Mouse (Mus musculus): ENCODE data around the gene Thpo. TPM values are rescaled to one million over a fixed set of nuclear protein-coding genes. Genes with fewer than 3 reads are reported as not detected.

The Thpo gene
- total and polyA plus RNA-seq, 3 experiments = 0.08 to 1.0 (median 0.19) TPM

DNA sequence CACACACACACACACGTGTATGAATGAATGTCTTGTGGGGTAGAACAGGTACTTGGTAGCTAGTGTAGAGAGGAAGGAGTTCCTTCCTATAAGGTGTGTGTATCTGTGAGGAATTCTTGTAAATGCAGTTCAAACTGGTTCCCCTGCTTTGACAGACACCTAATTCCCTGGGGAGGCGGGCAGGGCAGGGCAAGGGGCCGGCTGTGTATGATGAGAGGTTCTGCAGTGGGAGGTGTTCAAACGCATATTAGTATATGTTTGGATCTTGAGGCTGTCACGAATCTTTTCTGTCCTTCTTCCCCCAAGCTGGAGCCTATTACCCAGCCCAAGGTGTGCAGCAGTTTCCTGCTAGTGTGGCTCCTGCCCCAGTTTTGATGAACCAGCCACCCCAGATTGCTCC is 56.9 kb downstream of the Thpo start:
- H3K4me1 ChIP-seq (ENCODE audit: control insufficient read depth in 1 of 2, insufficient read depth in 2 of 2) = peaks cover 11 to 42% of the 10 kb centered on the region in 2 experiments
- H3K36me3 ChIP-seq (replicated peaks in 1 of 2; ENCODE audit: control insufficient read depth in 1 of 2, insufficient read depth in 1 of 2, low read length in 1 of 2) = peaks cover 76 to 85% of the 10 kb centered on the region in 2 experiments
- dilution Hi-C loops (cut with MboI; ENCODE audit: extremely low pct_ligation_motif_present, extremely low pct_unique_long_range_greater_than_20kb, low sequenced_read_pairs) (no loop called here), in situ Hi-C loops (cut with MboI; ENCODE audit: low pct_ligation_motif_present, low pct_unique_long_range_greater_than_20kb, low sequenced_read_pairs) (no loop called here)
- H3K27me3 ChIP-seq (replicated peaks) = no peaks in the 10 kb centered on the region
- H3K9me3 ChIP-seq (replicated peaks; ENCODE audit: low read length) = no peaks in the 10 kb centered on the region
- no peak for DNase-seq (ENCODE audit: extremely low read depth)
- H3K27ac ChIP-seq (ENCODE audit: insufficient read depth, low read depth) = no peak overlapping the region
- H3K79me2 ChIP-seq (replicated peaks; ENCODE audit: control insufficient read depth, extremely low read depth, insufficient read depth, poor library complexity, severe bottlenecking) = peaks cover 61% of the 10 kb centered on the region
- no peak overlapping the region for H3K4me2 ChIP-seq (ENCODE audit: insufficient read depth, low read depth, poor library complexity, severe bottlenecking)
- no peak overlapping the region for H3K9ac ChIP-seq (ENCODE audit: insufficient read depth, low read depth)
- H3K4me3 ChIP-seq (replicated peaks in 1 of 3; ENCODE audit: low read depth in 2 of 3, low read length in 2 of 3, poor library complexity in 1 of 3) = no peak overlapping the region
- TF ChIP-seq TCF12 (IDR thresholded peaks at IDR 0.05; ENCODE audit: low read depth, low read length) = no peak
- TF ChIP-seq ELF1 (IDR thresholded peaks at IDR 0.05; ENCODE audit: low read depth, low read length) = no peak
- TF ChIP-seq TBP (conservative IDR thresholded peaks at IDR 0.05; ENCODE audit: low read depth, low read length) = no peak
- no peak for TF ChIP-seq MAX (IDR thresholded peaks at IDR 0.05; ENCODE audit: low read length)
- no peak for TF ChIP-seq ETS1 (conservative IDR thresholded peaks at IDR 0.05; ENCODE audit: low read depth, low read length)
- no peak for TF ChIP-seq ZC3H11A (IDR thresholded peaks at IDR 0.05; ENCODE audit: low read depth, low read length)
- TF ChIP-seq PAX5 (IDR thresholded peaks at IDR 0.05; ENCODE audit: low read length) = no peak
- TF ChIP-seq HCFC1 (IDR thresholded peaks at IDR 0.05; ENCODE audit: low read depth, low read length) = no peak
- no peak for TF ChIP-seq KAT2A (IDR thresholded peaks at IDR 0.05; ENCODE audit: insufficient replicate concordance, low read length)
- TF ChIP-seq EP300 (IDR thresholded peaks at IDR 0.05; ENCODE audit: low read length) = no peak
- TF ChIP-seq MAZ (IDR thresholded peaks at IDR 0.05; ENCODE audit: low read depth, low read length) = no peak
- TF ChIP-seq POLR2AphosphoS2 (IDR thresholded peaks at IDR 0.05; ENCODE audit: low read depth, low read length) = no peak
- TF ChIP-seq NRF1 (IDR thresholded peaks at IDR 0.05; ENCODE audit: low read depth, low read length) = no peak
- TF ChIP-seq RAD21 (IDR thresholded peaks at IDR 0.05; ENCODE audit: low read depth, low read length) = no peak
- TF ChIP-seq GABPA (IDR thresholded peaks at IDR 0.05; ENCODE audit: insufficient replicate concordance, low read depth, low read length) = no peak

DNA sequence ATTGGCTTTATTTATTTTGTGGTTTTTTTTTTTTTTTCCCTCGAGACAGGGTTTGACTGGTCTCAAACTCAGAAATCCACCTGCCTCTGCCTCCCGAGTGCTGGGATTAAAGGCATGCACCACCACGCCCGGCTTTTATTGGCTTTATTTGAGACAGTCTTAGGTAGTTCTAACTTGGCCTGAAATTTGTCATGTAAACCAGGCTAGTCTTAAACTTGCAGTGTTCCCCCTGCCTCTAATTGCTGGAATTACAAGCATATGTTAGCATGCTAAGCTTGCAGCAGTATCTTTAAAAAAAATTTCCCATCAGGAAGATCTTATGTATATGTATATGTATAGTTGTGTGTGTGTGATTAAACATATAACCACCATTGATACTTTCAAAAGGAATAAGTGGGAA is 57.6 kb downstream of the Thpo start:
- H3K4me1 ChIP-seq (ENCODE audit: control insufficient read depth in 1 of 2, insufficient read depth in 2 of 2) = peaks cover 15 to 48% of the 10 kb centered on the region in 2 experiments
- H3K9me3 ChIP-seq (replicated peaks; ENCODE audit: low read length) = no peaks in the 10 kb centered on the region
- H3K9ac ChIP-seq (ENCODE audit: insufficient read depth, low read depth) = no peak overlapping the region
- H3K79me2 ChIP-seq (replicated peaks; ENCODE audit: control insufficient read depth, extremely low read depth, insufficient read depth, poor library complexity, severe bottlenecking) = peaks cover 61% of the 10 kb centered on the region
- DNase-seq (ENCODE audit: extremely low read depth) = no peak
- H3K27me3 ChIP-seq (replicated peaks) = no peaks in the 10 kb centered on the region
- no peak for TF ChIP-seq MAFK (IDR thresholded peaks at IDR 0.05; ENCODE audit: insufficient replicate concordance, low read length)
- TF ChIP-seq CTCF (conservative IDR thresholded peaks at IDR 0.05 in 1 of 2, IDR thresholded peaks at IDR 0.05 in 1 of 2; ENCODE audit: low read depth in 2 of 2, low read length in 2 of 2) = peak in 1 of 2 experiments; percentile 26; a peak in 1 of 4 replicates
- no peak for TF ChIP-seq MAZ (IDR thresholded peaks at IDR 0.05; ENCODE audit: low read depth, low read length)
- no peak overlapping the region for H3K4me2 ChIP-seq (ENCODE audit: insufficient read depth, low read depth, poor library complexity, severe bottlenecking)
- dilution Hi-C loops (cut with MboI; ENCODE audit: extremely low pct_ligation_motif_present, extremely low pct_unique_long_range_greater_than_20kb, low sequenced_read_pairs) (no loop called here), in situ Hi-C loops (cut with MboI; ENCODE audit: low pct_ligation_motif_present, low pct_unique_long_range_greater_than_20kb, low sequenced_read_pairs) (no loop called here)
- peaks cover 69 to 78% of the 10 kb centered on the region in 2 experiments for H3K36me3 ChIP-seq (replicated peaks in 1 of 2; ENCODE audit: control insufficient read depth in 1 of 2, insufficient read depth in 1 of 2, low read length in 1 of 2)
- H3K4me3 ChIP-seq (replicated peaks in 1 of 3; ENCODE audit: low read depth in 2 of 3, low read length in 2 of 3, poor library complexity in 1 of 3) = no peak overlapping the region
- H3K27ac ChIP-seq (ENCODE audit: insufficient read depth, low read depth) = no peak overlapping the region
